Mouse (Mus musculus) forebrain, embryonic 10.5 days (tissue): ENCODE data around the gene Kctd2. TPM values are rescaled to one million over a fixed set of nuclear protein-coding genes. Genes with fewer than 3 reads are reported as not detected.

ENCODE experiments used
- DNase-seq: peaks from one replicate; pipeline ENCODE4 v3.0.0-alpha.2; 2017; ENCODE audit warnings: low spot score; ENCODE audit errors: extremely low spot score
- H3K27ac ChIP-seq: fragments of 300-500 bp; sonication (generic); 2 replicates; pipeline ENCODE4 v1.5.1; 2016; ENCODE audit warnings: mild to moderate bottlenecking
- H3K27me3 ChIP-seq: fragments of 300-500 bp; sonication (generic); 2 replicates; pipeline ENCODE4 v1.6.1; 2016; ENCODE audit warnings: mild to moderate bottlenecking; ENCODE audit not compliant: poor library complexity, severe bottlenecking
- H3K36me3 ChIP-seq: fragments of 300-500 bp; sonication (generic); replicated peaks from 2 replicates; pipeline ENCODE4 v1.6.1; 2016; ENCODE audit warnings: mild to moderate bottlenecking, moderate library complexity
- H3K4me1 ChIP-seq: fragments of 300-500 bp; sonication (generic); 2 replicates; pipeline ENCODE4 v1.6.1; 2016
- H3K4me3 ChIP-seq: fragments of 300-500 bp; sonication (generic); 2 replicates; pipeline ENCODE4 v1.5.1; 2016; ENCODE audit warnings: mild to moderate bottlenecking, moderate library complexity
- H3K9me3 ChIP-seq: fragments of 300-500 bp; sonication (generic); 2 replicates; pipeline ENCODE4 v1.6.1; 2016; ENCODE audit warnings: mild to moderate bottlenecking, moderate library complexity
- WGBS: fragments of 180-500 bp; shearing (Covaris S2); methylation state at CpG from one replicate; pipeline ENCODE4 v1.1.7; 2016; 5-methylcytosine and 5-hydroxymethylcytosine counted together
- polyA plus RNA-seq: library from polyadenylated mRNA; unstranded; fragments of >200 nt; fragmentation: Nextera tagmentation; extraction: Ambion mirVana; gene quantifications from 2 replicates; pipeline ENCODE4 v1.2.1, GENCODE M21; 2016

Gene Kctd2
- polyA plus RNA-seq, 1 experiment from 2014 or later = 8.9 TPM

DNA sequence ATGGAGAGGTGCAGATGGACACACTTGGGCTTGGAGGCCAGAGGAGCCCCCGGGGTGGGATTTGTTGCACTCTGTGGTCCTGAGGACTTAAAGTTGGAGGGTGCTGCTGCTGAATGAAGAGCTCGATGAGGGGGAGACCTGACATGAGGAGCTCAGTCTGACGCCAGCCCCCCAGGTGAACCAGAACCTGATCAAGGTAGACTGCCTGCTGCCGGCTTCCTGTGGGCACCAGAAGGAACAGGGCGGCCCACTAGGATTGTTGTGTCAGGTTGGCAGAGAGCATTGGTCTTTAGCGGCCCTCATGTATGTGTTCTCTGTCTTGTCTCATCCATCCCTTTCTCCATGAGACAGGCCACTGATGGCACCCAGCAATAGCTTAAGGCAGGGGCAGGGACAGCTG, 14.2 kb upstream of the Kctd2 start:
- WGBS = 97% methylated on average over 6 of the region's 6 CpGs
- Histone ChIP-seq H3K4me3 (peak overlapping the region; percentile 14; the same call in 1 of the 2 replicates), H3K4me1 (peaks cover 74% of the 10 kb centered on the region), H3K36me3 (peaks cover 48% of the 10 kb centered on the region), H3K9me3 (no peaks in the 10 kb centered on the region), H3K27ac (peak overlapping the region; percentile 33; the same call in 1 of the 2 replicates), H3K27me3 (no peaks in the 10 kb centered on the region)
- DNase-seq = no peak

DNA sequence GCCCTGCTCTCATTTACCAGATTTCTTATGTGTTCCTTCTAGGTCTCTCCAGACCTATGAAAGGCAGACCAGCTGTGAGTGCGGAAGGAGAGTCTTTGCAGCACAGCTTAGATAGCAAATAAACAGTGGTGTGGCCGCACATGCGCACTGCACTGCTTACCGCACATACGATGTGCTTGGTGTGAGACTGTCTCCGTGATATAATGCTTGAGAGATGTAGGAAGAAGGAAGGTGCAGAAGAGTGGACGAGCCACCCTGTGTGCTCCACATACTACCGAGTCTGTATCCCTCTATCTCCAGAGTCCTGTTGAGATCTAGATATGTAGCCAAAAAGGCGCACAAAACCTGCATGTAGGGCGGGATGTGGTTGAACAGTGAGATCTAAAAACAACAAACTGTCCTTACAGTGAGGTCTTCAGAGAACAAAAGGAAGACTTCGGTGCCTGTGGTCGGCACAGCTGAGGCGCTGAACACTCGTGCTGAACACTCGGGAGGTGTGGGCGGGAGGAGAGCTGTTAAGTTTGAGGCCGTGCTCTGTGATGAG, 13.0 kb upstream of the Kctd2 start:
- Histone ChIP-seq H3K27ac (no peak overlapping the region), H3K4me3 (no peak overlapping the region), H3K9me3 (no peaks in the 10 kb centered on the region), H3K27me3 (no peaks in the 10 kb centered on the region), H3K36me3 (peaks cover 56% of the 10 kb centered on the region), H3K4me1 (peaks cover 80% of the 10 kb centered on the region)
- DNase-seq = no peak
- 96% methylated on average over 17 of the region's 17 CpGs for WGBS

DNA sequence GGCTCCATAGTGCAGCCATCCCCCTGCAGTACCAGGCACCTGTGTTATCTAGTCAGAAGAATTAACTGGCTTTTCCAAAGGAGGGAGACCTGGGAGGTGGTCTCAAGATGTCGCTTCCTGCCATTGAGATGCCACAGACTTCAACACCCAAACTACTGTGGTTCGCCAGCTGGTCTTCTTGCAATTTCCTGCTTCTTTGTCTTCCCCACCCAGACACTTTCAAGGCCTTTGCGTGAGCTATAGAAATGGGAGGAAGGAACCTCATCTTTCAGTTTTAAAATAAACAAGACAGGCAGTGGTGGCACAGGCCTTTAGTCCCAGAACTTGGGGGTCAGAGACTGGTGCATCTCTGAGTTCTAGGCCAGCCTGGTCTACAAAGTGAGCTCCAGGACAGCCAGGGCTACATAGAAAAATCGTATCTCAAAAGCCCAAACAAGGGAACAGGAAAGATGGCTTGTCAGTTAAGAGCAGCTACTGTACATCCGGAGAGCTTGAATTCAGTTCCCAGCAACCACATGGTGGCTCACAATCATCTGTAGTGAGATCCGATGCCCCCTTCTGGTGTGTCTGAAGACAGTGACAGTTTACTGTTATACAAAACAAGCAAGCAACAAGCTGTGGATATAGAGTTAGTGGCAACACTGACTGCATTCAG, 11.5 kb upstream of the Kctd2 start:
- Histone ChIP-seq H3K27me3 (no peaks in the 10 kb centered on the region), H3K27ac (peak overlapping the region; percentile 95), H3K9me3 (no peaks in the 10 kb centered on the region), H3K36me3 (peaks cover 56% of the 10 kb centered on the region), H3K4me1 (peaks cover 89% of the 10 kb centered on the region), H3K4me3 (peak overlapping the region; percentile 70)
- no peak for DNase-seq
- 79% methylated on average over 6 of the region's 6 CpGs for WGBS

DNA sequence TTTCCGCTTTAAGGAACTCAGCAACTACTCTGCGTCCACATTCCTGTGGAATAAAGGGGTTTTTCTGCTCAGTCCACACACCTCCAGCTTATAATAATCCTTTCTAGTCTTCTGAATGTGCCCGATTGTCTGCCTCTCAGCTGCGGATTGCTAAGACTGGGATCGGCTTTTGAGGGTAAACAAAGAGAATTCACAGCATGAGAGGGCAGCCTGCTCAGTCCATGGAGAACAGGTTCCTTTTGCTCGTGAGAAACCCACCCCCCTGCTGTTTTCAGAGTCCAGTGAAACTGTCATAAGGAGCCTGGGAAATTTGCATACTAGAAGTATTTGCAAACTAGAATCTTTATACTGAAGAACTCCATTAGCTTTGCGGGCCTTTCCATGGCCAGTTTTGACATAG, 10.4 kb upstream of the Kctd2 start:
- Histone ChIP-seq H3K9me3 (no peaks in the 10 kb centered on the region), H3K36me3 (peaks cover 56% of the 10 kb centered on the region), H3K27ac (peak overlapping the region; percentile 95), H3K4me1 (peaks cover 85% of the 10 kb centered on the region), H3K27me3 (no peaks in the 10 kb centered on the region), H3K4me3 (peak overlapping the region; percentile 70)
- WGBS = 23% methylated on average over 7 of the region's 7 CpGs
- peak; percentile 76 for DNase-seq

DNA sequence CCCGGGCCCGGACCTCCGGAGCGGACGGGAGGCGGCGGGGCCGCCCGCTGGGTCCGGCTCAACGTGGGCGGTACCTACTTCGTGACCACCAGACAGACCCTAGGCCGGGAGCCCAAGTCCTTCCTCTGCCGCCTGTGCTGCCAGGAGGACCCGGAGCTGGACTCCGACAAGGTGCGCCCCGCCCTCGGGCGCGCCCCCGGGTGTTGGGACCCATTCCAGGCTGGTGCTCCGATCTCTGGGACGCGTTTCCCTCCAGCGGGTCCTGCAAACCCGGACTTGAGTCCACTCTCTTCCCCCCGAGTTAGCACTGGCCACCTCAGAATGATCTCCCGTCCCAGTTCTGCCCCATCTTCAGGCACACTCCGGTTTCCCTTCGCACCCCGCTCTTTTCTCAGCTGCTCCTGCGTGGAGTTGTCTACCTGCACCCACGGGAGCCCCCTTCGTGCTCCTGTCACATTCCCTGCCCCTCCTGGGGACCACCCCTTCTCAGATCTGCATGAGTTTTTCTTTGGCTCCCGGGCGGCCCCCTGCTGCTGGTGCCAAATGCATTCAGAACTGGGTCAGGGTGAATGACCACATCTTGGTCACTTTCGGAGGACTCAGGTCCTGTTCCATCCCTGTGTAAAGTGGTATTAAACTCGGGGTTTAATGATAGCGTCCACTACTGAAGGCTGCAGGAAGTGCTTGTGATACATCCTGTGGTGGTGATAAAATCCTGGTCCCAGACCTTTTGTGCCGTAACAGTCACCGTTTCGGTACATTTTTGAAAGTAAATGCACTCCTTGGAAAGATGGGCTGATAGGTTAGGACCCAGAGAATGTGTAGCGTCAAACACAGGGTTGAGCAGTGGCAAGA, 635 bp downstream of the Kctd2 start:
- Histone ChIP-seq H3K36me3 (peaks cover 59% of the 10 kb centered on the region), H3K4me3 (peak overlapping the region; percentile 99), H3K4me1 (peaks cover 45% of the 10 kb centered on the region), H3K9me3 (no peaks in the 10 kb centered on the region), H3K27ac (peak overlapping the region; percentile 98), H3K27me3 (no peaks in the 10 kb centered on the region)
- peak; percentile 68 for DNase-seq
- WGBS = 4% methylated on average over 38 of the region's 45 CpGs

DNA sequence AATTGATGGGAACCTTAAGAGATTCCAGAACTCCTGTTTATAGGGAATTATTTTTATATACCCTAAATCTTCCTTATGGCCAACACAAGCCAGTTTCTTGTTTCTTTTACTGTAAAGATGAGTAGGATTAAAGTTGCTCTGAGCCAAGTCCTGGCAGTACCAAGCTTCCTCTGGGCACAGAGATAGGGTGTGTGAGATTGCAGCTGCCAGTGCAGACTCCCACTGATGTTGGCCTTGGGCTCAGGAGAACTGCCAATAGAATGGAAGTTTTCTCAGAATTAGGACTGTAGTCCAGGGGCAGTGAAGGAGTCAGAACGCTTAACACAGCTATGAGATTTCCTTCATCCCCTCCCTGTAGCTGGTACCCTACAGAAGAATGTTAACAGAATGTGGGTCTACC, 1.4 kb downstream of the Kctd2 start:
- no peaks in the 10 kb centered on the region for H3K27me3 ChIP-seq
- peaks cover 45% of the 10 kb centered on the region for H3K4me1 ChIP-seq
- no peaks in the 10 kb centered on the region for H3K9me3 ChIP-seq
- no peak overlapping the region for H3K27ac ChIP-seq
- H3K4me3 ChIP-seq = peak overlapping the region; percentile 99
- 80% methylated on average over 1 of the region's 1 CpGs for WGBS
- DNase-seq = no peak
- peaks cover 59% of the 10 kb centered on the region for H3K36me3 ChIP-seq

DNA sequence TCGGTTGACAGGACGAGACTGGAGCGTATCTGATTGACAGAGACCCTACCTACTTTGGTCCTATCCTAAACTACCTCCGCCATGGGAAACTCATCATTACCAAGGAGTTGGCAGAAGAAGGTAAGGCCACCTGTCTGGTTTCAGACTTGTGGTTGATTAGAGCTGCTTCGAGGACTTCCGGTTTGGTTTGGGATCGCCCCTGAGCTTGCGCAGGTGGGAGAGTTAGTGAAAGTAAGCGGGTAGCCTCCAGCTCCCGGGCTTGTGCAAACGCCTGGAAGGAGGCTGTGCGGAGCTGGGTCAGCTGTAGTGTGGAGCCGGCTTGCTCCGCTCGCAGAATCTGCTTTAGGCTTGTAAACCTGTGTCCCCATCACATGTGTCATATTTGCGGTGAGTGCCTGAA, 2.0 kb downstream of the Kctd2 start:
- no peaks in the 10 kb centered on the region for H3K27me3 ChIP-seq
- DNase-seq = no peak
- H3K4me1 ChIP-seq = peaks cover 45% of the 10 kb centered on the region
- H3K4me3 ChIP-seq = no peak overlapping the region; the same call in 1 of the 2 replicates
- H3K9me3 ChIP-seq = no peaks in the 10 kb centered on the region
- H3K36me3 ChIP-seq = peaks cover 59% of the 10 kb centered on the region
- WGBS = 91% methylated on average over 16 of the region's 16 CpGs
- H3K27ac ChIP-seq = no peak overlapping the region

DNA sequence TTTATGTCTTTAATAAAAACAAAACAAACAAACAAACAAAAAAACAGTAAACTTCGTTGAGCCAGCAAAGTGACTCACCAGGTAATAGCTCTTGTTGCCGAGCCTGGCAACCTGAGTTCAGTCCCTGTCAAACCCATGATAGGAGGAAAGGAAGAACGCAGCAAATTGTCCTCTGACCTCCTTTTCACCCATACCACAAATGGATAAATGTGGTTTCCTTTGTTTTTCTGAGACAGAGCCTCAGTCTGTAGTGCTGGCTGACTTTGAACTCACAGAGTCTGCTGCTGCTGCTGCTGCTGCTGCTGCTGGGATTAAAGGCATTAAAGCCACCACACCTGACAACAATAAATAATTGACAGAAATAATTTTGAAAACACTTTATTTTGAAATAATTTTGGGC, 3.2 kb downstream of the Kctd2 start:
- Histone ChIP-seq H3K4me3 (no peak overlapping the region), H3K27me3 (no peaks in the 10 kb centered on the region), H3K4me1 (peaks cover 47% of the 10 kb centered on the region), H3K9me3 (no peaks in the 10 kb centered on the region), H3K27ac (no peak overlapping the region), H3K36me3 (peaks cover 59% of the 10 kb centered on the region)
- 88% methylated on average over 3 of the region's 3 CpGs for WGBS
- DNase-seq = no peak

DNA sequence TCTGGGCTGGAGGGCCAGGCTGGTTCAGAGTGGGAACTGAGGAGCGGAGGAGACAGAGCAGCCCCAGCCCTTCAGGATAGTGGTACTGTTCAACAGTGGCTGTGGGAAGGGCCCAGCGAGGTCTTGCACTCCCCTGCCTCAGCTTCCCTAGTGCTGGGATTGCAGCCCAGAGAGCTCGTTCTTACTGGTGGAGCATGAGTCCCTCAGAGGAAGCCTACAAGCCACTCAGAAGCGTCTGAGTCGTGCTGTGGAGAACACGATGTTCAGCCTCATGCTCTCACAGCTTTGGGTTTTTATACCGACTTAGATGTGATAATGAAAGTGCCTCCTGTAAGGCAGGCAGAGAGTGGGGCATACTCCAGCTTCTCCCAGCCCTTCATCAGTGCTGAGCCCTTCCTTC, 4.7 kb downstream of the Kctd2 start:
- Histone ChIP-seq H3K4me1 (peaks cover 39% of the 10 kb centered on the region), H3K36me3 (peaks cover 70% of the 10 kb centered on the region), H3K9me3 (no peaks in the 10 kb centered on the region), H3K27me3 (no peaks in the 10 kb centered on the region), H3K4me3 (no peak overlapping the region), H3K27ac (no peak overlapping the region)
- WGBS = 88% methylated on average over 7 of the region's 7 CpGs
- no peak for DNase-seq

DNA sequence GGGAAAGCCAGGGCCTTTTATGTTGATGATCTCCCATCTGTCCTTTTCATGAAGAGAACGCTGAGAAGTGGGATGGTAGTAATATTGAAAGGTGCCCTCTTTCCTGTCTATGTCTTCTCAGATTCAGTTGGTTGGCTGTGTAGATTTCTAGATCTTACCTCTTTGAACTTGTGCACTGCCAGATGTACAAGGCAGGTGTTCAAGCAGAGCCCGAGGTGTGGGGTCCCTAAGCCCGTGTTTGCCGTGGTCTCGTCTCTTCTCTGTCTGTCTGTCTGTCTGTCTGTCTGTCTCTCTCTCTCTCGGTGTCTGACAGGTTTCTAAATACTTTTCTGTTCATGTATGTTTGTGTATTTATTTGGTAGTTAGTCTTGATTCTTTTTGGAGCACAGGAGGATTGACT, 5.7 kb downstream of the Kctd2 start:
- 93% methylated on average over 6 of the region's 6 CpGs for WGBS
- Histone ChIP-seq H3K27me3 (no peaks in the 10 kb centered on the region), H3K27ac (no peak overlapping the region), H3K36me3 (peaks cover 80% of the 10 kb centered on the region), H3K9me3 (no peaks in the 10 kb centered on the region), H3K4me3 (no peak overlapping the region), H3K4me1 (peaks cover 35% of the 10 kb centered on the region)
- DNase-seq = no peak

DNA sequence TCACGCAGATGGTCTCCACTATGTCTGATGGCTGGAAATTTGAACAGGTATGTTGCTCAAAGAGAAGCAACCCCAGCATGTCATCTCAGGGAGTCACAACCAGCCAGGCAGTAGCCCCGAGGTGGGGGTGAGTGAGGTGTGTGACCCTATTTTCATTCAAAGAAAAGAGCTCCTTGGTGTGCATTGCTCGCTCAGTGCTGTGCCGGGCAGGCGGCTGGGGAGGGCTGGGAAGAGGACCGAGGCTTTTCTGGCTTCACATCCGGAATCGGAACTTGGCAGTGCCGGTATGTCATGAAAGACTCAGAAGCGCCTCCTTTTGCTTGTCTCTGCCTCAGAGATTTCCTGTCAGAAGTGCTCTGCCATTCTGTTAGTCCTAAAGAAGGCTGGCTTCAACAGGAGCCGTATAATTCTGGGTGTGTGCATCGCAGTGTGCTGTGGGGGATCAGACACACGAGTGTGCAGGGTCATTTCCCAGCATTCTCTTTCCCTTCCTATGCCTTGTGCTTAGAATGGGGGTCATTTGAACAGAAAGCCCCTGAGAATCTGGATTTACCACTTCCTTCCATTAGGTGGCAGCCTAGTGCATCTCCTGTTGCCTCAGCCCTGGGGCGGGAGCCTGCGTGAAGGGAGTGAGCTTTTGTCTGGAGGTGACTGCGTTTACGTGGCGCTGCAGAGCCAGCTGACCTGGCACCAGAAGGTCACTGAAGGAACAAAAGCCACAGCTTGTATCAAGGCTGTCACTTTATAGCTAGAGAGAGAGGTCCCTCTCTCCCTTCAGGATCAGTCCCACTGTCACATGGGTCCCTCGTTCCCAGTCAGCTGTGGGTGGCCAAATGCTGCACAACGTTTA, 7.8 kb downstream of the Kctd2 start:
- 36% methylated on average over 20 of the region's 20 CpGs for WGBS
- H3K27ac ChIP-seq = peak overlapping the region; percentile 75
- H3K4me1 ChIP-seq = peaks cover 16% of the 10 kb centered on the region
- H3K9me3 ChIP-seq = no peaks in the 10 kb centered on the region
- peak overlapping the region; percentile 24 for H3K4me3 ChIP-seq
- peak; percentile 74 for DNase-seq
- no peaks in the 10 kb centered on the region for H3K27me3 ChIP-seq
- peaks cover 92% of the 10 kb centered on the region for H3K36me3 ChIP-seq

DNA sequence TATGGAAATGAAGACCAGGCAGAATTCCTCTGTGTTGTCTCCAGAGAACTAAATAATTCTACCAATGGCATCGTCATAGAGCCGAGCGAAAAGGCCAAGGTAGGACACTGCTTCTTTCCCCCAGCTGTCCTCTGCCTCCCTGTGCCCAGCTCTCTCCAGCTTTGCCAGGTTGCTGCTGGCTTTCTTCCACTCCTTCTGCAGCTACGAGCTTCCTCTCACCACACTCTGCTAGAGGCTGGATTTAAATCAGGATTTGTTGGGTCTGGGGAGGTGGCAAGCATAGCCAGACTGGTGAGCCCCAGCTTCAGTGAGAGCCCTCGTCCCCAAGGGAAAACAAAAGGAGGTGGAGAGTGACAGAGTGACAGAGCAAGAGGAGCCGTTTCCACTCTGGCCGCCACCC, 9.4 kb downstream of the Kctd2 start:
- no peak for DNase-seq
- Histone ChIP-seq H3K27me3 (no peaks in the 10 kb centered on the region), H3K4me3 (no peak overlapping the region), H3K27ac (0 out of 2 replicates have a peak overlapping the region, but pooled peaks have one; percentile 6), H3K9me3 (no peaks in the 10 kb centered on the region), H3K4me1 (peaks cover 16% of the 10 kb centered on the region), H3K36me3 (peaks cover 92% of the 10 kb centered on the region)
- 91% methylated on average over 7 of the region's 7 CpGs for WGBS
